Mouse (Mus musculus) embryo, embryonic 11 days (tissue): ENCODE data around the gene Zmat5.

ENCODE experiments used
- DNase-seq: peaks from one replicate; pipeline ENCODE4 v3.0.0-alpha.2; 2015

Zmat5 gene

GRCm38 (mm10) chr11:4704072-4704964, at the start of gene Zmat5, which contains the start of gene Uqcr10:
Gene Zmat5, plus strand, starts transcription at chr11:4704678.
Gene Uqcr10, minus strand, starts transcription at chr11:4704342.
- DNase-seq = peak; percentile 96

GRCm38 (mm10) chr11:4659818-4660217, 44.7 kb upstream of the Zmat5 start:
- DNase-seq = no peak

GRCm38 (mm10) chr11:4660309-4661025, 44.0 kb upstream of the Zmat5 start:
- DNase-seq = no peak

- no peak for DNase-seq
Measured at GRCm38 (mm10) chr11:4661324-4661723, 43.2 kb upstream of the Zmat5 start.

GRCm38 (mm10) chr11:4661871-4662495, 42.5 kb upstream of the Zmat5 start:
- no peak for DNase-seq

- DNase-seq = no peak
Measured at GRCm38 (mm10) chr11:4662496-4662878, 42.0 kb upstream of the Zmat5 start.

GRCm38 (mm10) chr11:4671736-4672135, 32.7 kb upstream of the Zmat5 start:
- no peak for DNase-seq

GRCm38 (mm10) chr11:4674593-4674992, 29.9 kb upstream of the Zmat5 start:
- DNase-seq = no peak

GRCm38 (mm10) chr11:4675126-4675562, 29.3 kb upstream of the Zmat5 start:
- DNase-seq = no peak

GRCm38 (mm10) chr11:4675693-4676092, 28.8 kb upstream of the Zmat5 start:
- DNase-seq = no peak

GRCm38 (mm10) chr11:4677250-4677872, 27.1 kb upstream of the Zmat5 start:
- no peak for DNase-seq

GRCm38 (mm10) chr11:4678700-4679440, 25.6 kb upstream of the Zmat5 start:
- DNase-seq = peak; percentile 14

GRCm38 (mm10) chr11:4679441-4679832, 25.0 kb upstream of the Zmat5 start:
- DNase-seq = no peak

- no peak for DNase-seq
Measured at GRCm38 (mm10) chr11:4680126-4680525, 24.4 kb upstream of the Zmat5 start.

GRCm38 (mm10) chr11:4683516-4683915, 21.0 kb upstream of the Zmat5 start:
- no peak for DNase-seq

- DNase-seq = no peak
Measured at GRCm38 (mm10) chr11:4684186-4684585, 20.3 kb upstream of the Zmat5 start.

GRCm38 (mm10) chr11:4685071-4685470, 19.4 kb upstream of the Zmat5 start:
- no peak for DNase-seq

- no peak for DNase-seq
Measured at GRCm38 (mm10) chr11:4685510-4685909, 19.0 kb upstream of the Zmat5 start.

- DNase-seq = no peak
Measured at GRCm38 (mm10) chr11:4687027-4687426, 17.5 kb upstream of the Zmat5 start.

- no peak for DNase-seq
Measured at GRCm38 (mm10) chr11:4687874-4688273, 16.6 kb upstream of the Zmat5 start.

GRCm38 (mm10) chr11:4688632-4689380, 15.7 kb upstream of the Zmat5 start:
- DNase-seq = no peak

- DNase-seq = no peak
Measured at GRCm38 (mm10) chr11:4690353-4690752, 14.1 kb upstream of the Zmat5 start.
